Mouse (Mus musculus): ENCODE measurements at regions not wholly inside any gene's neighbourhood (a gene's known extent, or its start where the extent isn't known, plus 50 kb on each side); places are given as distances from the start of the nearest gene placed in this dataset.

GRCm38 (mm10) chr1:89400734-89401202 is 53.8 kb upstream of the Agap1 start:
- TF ChIP-seq POLR2A (IDR thresholded peaks at IDR 0.05; ENCODE audit: insufficient read depth, low read depth, low read length) (no peak), CTCF (IDR thresholded peaks at IDR 0.05) (no peak)

Measured in heart, adult 2 months (tissue).